Mouse (Mus musculus) Patski (cell line): ENCODE results near the gene Spata18. TPM values are rescaled to one million over a fixed set of nuclear protein-coding genes. Genes with fewer than 3 reads are reported as not detected.

Experiments used
- ATAC-seq: fragments of 100-300 bp; one replicate; pipeline ENCODE4 v1.8.0; 2021
- CTCF ChIA-PET: fragments of 350-600 bp; sonication (Branson Sonifier 250); formaldehyde crosslinking; loops from one replicate; lab custom pipeline; 2022; ENCODE audit warnings: inconsistent platforms; lab: Charles Lee
- POLR2A ChIA-PET: fragments of 350-600 bp; sonication (Branson Sonifier 250); formaldehyde crosslinking; loops from one replicate; lab custom pipeline; 2022; ENCODE audit warnings: antibody characterized with exemption, inconsistent platforms; lab: Charles Lee
- DNase-seq: peaks from one replicate; pipeline ENCODE4 v3.0.0-alpha.2; 2011; ENCODE audit warnings: low read depth, low spot score
- H3K27me3 ChIP-seq: fragments of 371-371 bp; one replicate; pipeline ENCODE4 v1.5.1; 2021
- CTCF ChIP-seq: fragments of 100-300 bp; IDR thresholded peaks from one replicate; pipeline ENCODE4 v1.5.1; 2021
- in situ Hi-C: fragments of 300-500 bp; cut with MboI; formaldehyde crosslinking; loops from 3 replicates; pipeline ENCODE4 v1.11.1; 2018; ENCODE audit warnings: low pct_unique_long_range_greater_than_20kb, mixed read lengths
- polyA plus RNA-seq: library from polyadenylated mRNA; unstranded; gene quantifications from one replicate; pipeline ENCODE4 v1.2.3, GENCODE M21; 2021

Spata18 gene
- polyA plus RNA-seq, 1 experiment from 2014 or later: not detected

DNA sequence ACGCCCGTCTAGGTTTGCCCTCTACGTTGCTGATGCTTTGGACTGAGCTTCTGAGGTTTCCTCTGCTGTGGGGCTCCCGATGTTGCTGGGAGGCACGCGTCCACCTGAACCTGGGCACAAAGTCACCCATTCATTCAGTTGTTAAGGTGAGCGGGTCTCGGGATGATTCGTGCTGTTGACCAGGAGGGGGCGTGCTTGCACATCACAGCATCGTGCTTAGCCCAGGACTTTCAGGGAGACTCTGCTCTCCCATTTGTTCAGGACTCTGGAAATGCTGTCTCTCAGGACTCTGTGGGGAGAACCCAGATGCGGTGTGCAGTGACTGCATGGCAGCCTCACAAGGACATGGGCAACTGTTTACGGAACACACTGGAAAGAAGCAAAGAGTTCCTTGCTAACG lies 53.1 kb downstream of the Spata18 start:
- POLR2A ChIA-PET: no interaction called here
- ATAC-seq: no peak
- no peak for TF ChIP-seq CTCF
- in situ Hi-C loops: no loop called here
- CTCF ChIA-PET: interaction anchor here (1.7 kb wide), 1 partner anchor 15 kb away, joined by 4 read pairs; no protein-coding TSS in a partner anchor
- DNase-seq: no peak
- H3K27me3 ChIP-seq: peaks cover 18% of the 10 kb centered on the region

DNA sequence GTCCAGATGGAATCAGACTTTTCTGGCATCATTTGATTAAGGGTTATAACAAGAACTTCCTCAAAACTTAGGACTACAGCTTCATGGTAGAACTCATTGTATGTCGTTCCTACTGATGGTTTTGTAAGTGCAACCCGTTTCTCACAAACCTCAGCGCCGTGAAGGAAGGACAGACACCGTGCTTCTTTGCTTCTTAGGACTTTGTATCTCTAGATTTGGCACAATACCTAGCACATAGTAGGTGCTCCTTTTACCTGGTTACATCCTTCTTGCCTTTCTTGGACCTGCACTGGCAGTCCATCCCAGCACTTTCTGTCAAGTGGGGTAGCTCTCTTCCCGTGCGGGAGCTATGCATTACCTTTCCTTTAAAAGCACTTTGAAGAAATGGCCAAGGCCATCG lies 53.6 kb downstream of the Spata18 start:
- ChIA-PET CTCF (no interaction called here), POLR2A (no interaction called here)
- no peak for TF ChIP-seq CTCF
- in situ Hi-C loops: no loop called here
- peaks cover 18% of the 10 kb centered on the region for H3K27me3 ChIP-seq
- DNase-seq (no peak), ATAC-seq (no peak)

DNA sequence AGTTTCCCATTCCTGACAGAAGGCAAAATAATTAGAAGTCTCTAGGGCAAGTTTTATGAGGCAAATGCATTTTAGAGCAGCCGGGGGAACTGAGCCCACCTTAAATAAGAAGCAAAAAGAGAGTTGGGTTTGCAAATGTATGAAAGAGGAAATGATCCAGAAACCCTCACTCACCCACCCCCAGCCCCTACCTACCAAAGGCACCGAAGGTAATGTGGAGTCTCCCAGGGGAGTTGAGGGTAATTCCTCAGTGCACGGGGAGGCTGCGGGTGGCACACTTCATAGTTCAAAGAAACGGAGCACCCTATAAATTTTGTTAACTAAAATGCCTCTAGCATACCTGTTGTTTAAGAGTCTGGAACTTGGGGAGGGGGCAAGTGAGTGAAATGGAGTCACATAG lies 54.1 kb downstream of the Spata18 start:
- ChIA-PET CTCF (no interaction called here), POLR2A (no interaction called here)
- ATAC-seq (no peak), DNase-seq (no peak)
- no peak for TF ChIP-seq CTCF
- in situ Hi-C loops: no loop called here
- H3K27me3 ChIP-seq: peaks cover 18% of the 10 kb centered on the region

DNA sequence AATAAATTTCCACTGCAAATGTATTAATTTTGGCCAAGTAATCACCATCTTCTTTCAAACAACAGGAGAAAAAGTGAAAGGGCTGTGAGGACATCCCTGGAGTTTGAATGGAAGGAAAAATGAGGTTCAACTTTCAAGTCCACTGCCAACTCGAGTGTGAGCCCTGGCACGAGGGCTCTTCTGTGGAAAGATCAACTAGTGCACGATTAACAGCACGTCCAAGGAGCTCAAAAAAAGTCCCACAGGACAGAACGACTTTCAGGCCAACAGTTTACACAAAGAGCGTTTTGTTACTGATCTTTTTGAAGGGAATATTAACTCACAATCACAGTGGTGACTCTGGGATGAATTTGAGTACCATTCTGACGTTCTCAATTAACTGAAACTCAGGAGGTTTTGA lies 61.7 kb downstream of the Spata18 start:
- H3K27me3 ChIP-seq: peaks cover 24% of the 10 kb centered on the region
- no peak for ATAC-seq
- no peak for DNase-seq
- TF ChIP-seq CTCF: no peak
- in situ Hi-C loops: no loop called here
- POLR2A ChIA-PET: no interaction called here
- CTCF ChIA-PET: no interaction called here

DNA sequence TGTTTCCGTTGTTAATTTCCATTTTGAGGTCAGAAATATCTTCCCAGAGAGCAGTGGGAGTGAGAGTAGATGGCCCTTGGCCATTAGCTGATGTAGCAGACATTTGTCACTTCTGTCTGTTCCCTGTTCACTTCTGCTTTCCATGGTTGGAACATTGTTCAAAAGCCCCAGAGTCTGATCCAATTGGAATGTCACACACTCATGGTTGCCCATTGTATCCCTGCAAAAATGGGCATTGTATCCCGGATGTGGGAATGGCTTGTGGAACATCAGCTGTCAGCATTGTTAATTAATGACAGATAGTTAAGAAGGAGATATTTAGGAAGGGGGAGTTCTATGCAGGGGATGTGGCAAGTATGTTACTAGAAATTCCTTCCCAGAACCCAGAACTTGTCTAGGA lies 65.8 kb downstream of the Spata18 start:
- in situ Hi-C loops: no loop called here

DNA sequence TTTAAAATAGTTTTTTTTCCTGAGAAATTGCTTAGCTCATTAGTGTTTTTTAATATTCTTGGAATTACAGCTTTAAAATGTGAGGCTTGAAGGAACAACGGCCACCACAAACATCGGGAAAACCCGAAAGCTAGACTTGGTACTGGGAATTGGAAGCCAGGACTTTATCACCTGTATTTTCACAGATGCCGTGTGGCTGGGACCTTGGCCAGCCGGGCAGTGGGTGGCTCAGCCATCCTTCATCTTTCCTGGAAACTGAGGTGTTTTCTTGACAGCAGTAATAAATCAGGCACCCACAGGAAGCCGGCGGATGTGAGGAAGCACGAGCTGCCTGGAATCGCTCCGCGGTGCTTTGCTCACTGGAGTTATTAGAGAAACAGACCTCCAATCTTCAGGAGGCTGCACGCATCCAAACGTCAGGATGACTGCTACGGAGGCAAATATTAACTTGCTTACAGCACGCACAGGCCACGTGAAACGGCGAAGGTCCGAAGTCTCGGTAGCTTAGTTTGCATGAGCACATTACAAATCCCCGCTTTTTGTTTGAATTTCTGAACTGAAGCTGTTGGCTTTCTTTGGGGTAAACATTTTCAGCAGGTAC lies 70.6 kb downstream of the Spata18 start:
- no peak for ATAC-seq
- no peak for DNase-seq
- ChIA-PET CTCF (no interaction called here), POLR2A (no interaction called here)
- in situ Hi-C loops: no loop called here
- no peak for TF ChIP-seq CTCF
- H3K27me3 ChIP-seq: peaks cover 15% of the 10 kb centered on the region

More for the DNA sequence above, 65.8 kb downstream of the Spata18 start:
- DNase-seq: no peak
- ChIA-PET POLR2A (interaction anchor here (0.7 kb wide), 1 partner anchor 67 kb away, joined by 3 read pairs; no protein-coding TSS in a partner anchor), CTCF (interaction anchor here (1.0 kb wide), 1 partner anchor 19 kb away, joined by 3 read pairs; no protein-coding TSS in a partner anchor)
- no peak for TF ChIP-seq CTCF
- H3K27me3 ChIP-seq: peaks cover 12% of the 10 kb centered on the region
- no peak for ATAC-seq

DNA sequence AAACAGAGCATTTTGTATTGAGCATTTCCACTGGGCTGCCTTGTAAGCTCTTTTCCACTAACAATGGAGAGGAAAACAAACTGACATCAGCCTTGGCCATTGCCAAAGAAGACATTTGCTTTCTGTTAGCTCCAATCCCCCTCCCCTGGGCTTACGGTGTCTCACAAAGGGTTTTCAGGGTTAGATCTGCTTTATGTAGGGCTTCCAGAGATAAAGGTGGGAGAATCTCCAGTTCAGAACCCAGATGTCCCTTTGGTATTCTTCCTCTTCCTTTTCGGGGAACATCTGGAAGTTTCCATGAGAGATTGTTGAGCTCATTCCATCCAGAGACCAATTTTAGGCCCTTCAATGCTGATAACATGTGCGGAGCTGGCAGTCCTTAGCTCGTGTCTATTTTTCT lies 74.8 kb downstream of the Spata18 start:
- peaks cover 10% of the 10 kb centered on the region for H3K27me3 ChIP-seq
- in situ Hi-C loops: no loop called here
- DNase-seq (no peak), ATAC-seq (no peak)
- POLR2A ChIA-PET: no interaction called here
- no peak for TF ChIP-seq CTCF
- CTCF ChIA-PET: no interaction called here

DNA sequence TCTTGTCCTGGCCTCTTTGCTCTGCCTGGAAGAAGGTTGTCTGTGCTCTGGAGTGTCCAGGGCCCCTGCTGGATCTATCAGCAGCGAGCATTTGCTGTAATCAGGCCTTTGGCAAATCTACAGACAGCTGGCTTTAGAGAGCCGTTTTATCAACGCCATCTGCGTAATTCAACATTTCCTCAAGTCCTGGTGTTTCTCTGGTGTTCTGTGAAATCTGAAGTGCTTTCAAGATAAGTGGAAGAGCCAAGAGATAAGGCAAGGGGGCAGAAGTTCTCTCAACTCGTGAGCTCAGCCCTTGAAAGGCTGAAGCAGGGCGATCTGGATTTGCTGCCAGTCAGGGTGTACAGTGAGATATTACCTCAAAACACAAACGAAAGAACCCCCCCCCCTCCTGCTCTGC lies 77.5 kb downstream of the Spata18 start:
- in situ Hi-C loops: no loop called here
- no peak for TF ChIP-seq CTCF
- DNase-seq: no peak
- H3K27me3 ChIP-seq: peaks cover 10% of the 10 kb centered on the region
- CTCF ChIA-PET: no interaction called here
- POLR2A ChIA-PET: no interaction called here
- ATAC-seq: no peak

Other genes with a start within 250 kb of the Spata18 start
- not detected for gene Cwh43, start 245.3 kb upstream of the Spata18 start, polyA plus RNA-seq
- 40.2 TPM for gene Dcun1d4, start 170.4 kb upstream of the Spata18 start, polyA plus RNA-seq
- not detected for gene Lrrc66, start 18.9 kb upstream of the Spata18 start, polyA plus RNA-seq
- 24.1 TPM for gene Sgcb, start 3.6 kb upstream of the Spata18 start, polyA plus RNA-seq